ENCODE assay signal across 8 mouse cellular contexts in the genomic region with DNA sequence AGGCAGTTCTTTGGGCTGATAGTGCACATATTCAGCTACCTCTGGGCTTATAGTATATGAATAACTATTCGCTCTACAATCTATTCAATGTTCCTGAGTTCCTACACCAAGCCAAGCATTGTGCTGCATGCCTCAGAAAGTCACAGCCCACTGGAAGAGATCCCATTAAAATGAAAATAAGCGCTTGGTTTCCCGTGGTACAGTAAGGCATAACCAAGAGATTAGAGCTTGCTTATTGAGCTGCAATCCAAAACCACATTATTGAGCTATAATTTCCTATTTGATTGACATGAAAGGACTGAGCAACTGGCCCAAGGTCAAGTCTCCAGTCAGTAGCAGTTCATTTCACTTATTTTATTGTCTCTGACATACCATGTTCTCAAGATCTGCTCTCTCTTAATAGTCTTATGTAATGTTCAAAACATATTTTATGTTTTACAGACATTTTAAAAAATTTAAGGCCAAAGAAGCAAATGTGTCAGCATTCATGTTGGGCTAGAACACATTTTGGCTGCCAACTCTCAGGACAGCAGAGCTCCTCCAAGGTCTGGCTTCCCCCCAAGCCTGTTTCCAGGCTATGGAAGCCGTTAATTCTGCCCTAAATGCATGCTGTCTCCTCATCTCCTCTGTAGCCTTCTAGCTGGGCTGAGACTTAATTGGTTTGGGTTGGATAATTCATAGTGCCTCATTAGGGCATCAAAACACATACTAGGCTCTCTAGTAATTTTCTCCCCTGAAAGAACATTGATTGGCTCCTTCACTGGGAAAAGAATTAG.
DNase-seq lines count a peak whose midpoint lies in the region; ATAC-seq and TF ChIP-seq lines count a peak whose summit lies in the region.
"Had no signal": no experiment of that assay in that cellular context is flagged by ENCODE, and none has a peak within 500 bp of the region (broad histone marks: within the 10 kb centered on the region; RNA-seq: fewer than 3 reads in every experiment).

No protein-coding gene starts in this region.

- no peaks in the 10 kb centered on the region for H3K4me1 ChIP-seq in limb, embryonic 14.5 days (ENCODE audit: control insufficient read depth, insufficient read depth, low read length)
- peaks cover 3% of the 10 kb centered on the region; the same call in 1 of the 2 replicates for H3K4me1 ChIP-seq in limb, embryonic 10.5 days
- peaks cover 34% of the 10 kb centered on the region for H3K4me1 ChIP-seq in forebrain, embryonic 15.5 days
- H3K4me1 ChIP-seq in neural tube, embryonic 15.5 days = peaks cover 5% of the 10 kb centered on the region

- H3K36me3 ChIP-seq in limb, embryonic 14.5 days (ENCODE audit: control insufficient read depth, insufficient read depth, low read length) = no peaks in the 10 kb centered on the region
- no peaks in the 10 kb centered on the region for H3K36me3 ChIP-seq in limb, embryonic 10.5 days
- no peaks in the 10 kb centered on the region for H3K36me3 ChIP-seq in forebrain, embryonic 15.5 days
- H3K36me3 ChIP-seq in neural tube, embryonic 15.5 days = no peaks in the 10 kb centered on the region
- H3K36me3 ChIP-seq: limb, embryonic 13.5 days had no signal

- TF ChIP-seq POLR2A in limb, embryonic 14.5 days (IDR thresholded peaks at IDR 0.05; ENCODE audit: borderline replicate concordance, extremely low read depth, insufficient read depth, insufficient read length) = no peak

- WGBS in limb, embryonic 14.5 days = 44% methylated on average over 4 of the region's 4 CpGs
- 67% methylated on average over 4 of the region's 4 CpGs for WGBS in limb, embryonic 10.5 days
- 15% methylated on average over 4 of the region's 4 CpGs for WGBS in forebrain, embryonic 15.5 days
- WGBS in neural tube, embryonic 15.5 days = 48% methylated on average over 4 of the region's 4 CpGs

- no peak overlapping the region for H3K4me3 ChIP-seq in limb, embryonic 14.5 days (replicated peaks; ENCODE audit: low read length)
- H3K4me3 ChIP-seq in limb, embryonic 10.5 days = no peak overlapping the region
- H3K4me3 ChIP-seq in forebrain, embryonic 15.5 days = no peak overlapping the region
- no peak overlapping the region for H3K4me3 ChIP-seq in neural tube, embryonic 15.5 days (replicated peaks)
- H3K4me3 ChIP-seq: limb, embryonic 13.5 days had no signal

- DNase-seq in limb, embryonic 14.5 days (ENCODE audit: low spot score) = peak; percentile 62
- no peak for DNase-seq in limb, embryonic 10.5 days (ENCODE audit: low spot score)
- DNase-seq in thymus, postnatal 0 days (ENCODE audit: low spot score) = no peak
- no peak for DNase-seq in spleen, postnatal 36 days (ENCODE audit: low spot score in 2 of 2)

- H3K9ac ChIP-seq in limb, embryonic 14.5 days (ENCODE audit: low read depth, low read length, severe bottlenecking) = no peak overlapping the region
- H3K9ac ChIP-seq in forebrain, embryonic 15.5 days (replicated peaks) = no peak overlapping the region
- no peak overlapping the region for H3K9ac ChIP-seq in neural tube, embryonic 15.5 days (replicated peaks)
- H3K9ac ChIP-seq: limb, embryonic 13.5 days had no signal

- no peak for ATAC-seq in limb, embryonic 14.5 days (ENCODE audit: low FRiP score, low read depth)
- peak; percentile 84 for ATAC-seq in cerebellum, adult (ENCODE audit: insufficient number of reproducible peaks, low FRiP score, low TSS enrichment)
- peak; percentile 94 for ATAC-seq in forebrain, embryonic 15.5 days (replicated peaks)
- ATAC-seq in neural tube, embryonic 15.5 days (ENCODE audit: low FRiP score) = peak; percentile 85; the same call in 1 of the 2 replicates

- no peaks in the 10 kb centered on the region for H3K9me3 ChIP-seq in limb, embryonic 14.5 days (ENCODE audit: control insufficient read depth, low read length)
- H3K9me3 ChIP-seq in limb, embryonic 10.5 days (replicated peaks) = no peaks in the 10 kb centered on the region
- no peaks in the 10 kb centered on the region for H3K9me3 ChIP-seq in forebrain, embryonic 15.5 days
- no peaks in the 10 kb centered on the region for H3K9me3 ChIP-seq in neural tube, embryonic 15.5 days (replicated peaks)
- H3K9me3 ChIP-seq: limb, embryonic 13.5 days had no signal

- H3K4me2 ChIP-seq in limb, embryonic 14.5 days (replicated peaks; ENCODE audit: low read depth, low read length, severe bottlenecking) = no peak overlapping the region
- H3K4me2 ChIP-seq in forebrain, embryonic 15.5 days (replicated peaks) = no peak overlapping the region
- no peak overlapping the region for H3K4me2 ChIP-seq in neural tube, embryonic 15.5 days
- H3K4me2 ChIP-seq: limb, embryonic 13.5 days had no signal

- no peak overlapping the region for H3K27ac ChIP-seq in limb, embryonic 14.5 days (replicated peaks; ENCODE audit: low read depth, low read length)
- no peak overlapping the region for H3K27ac ChIP-seq in limb, embryonic 10.5 days
- peak overlapping the region; percentile 71 for H3K27ac ChIP-seq in forebrain, embryonic 15.5 days (replicated peaks)
- peak overlapping the region; percentile 33; the same call in 1 of the 2 replicates for H3K27ac ChIP-seq in neural tube, embryonic 15.5 days (replicated peaks)
- H3K27ac ChIP-seq: limb, embryonic 13.5 days had no signal

- no peaks in the 10 kb centered on the region for H3K27me3 ChIP-seq in limb, embryonic 14.5 days (ENCODE audit: control insufficient read depth, insufficient read depth, low read length)
- H3K27me3 ChIP-seq in limb, embryonic 10.5 days (ENCODE audit: low read depth, poor library complexity, severe bottlenecking) = no peaks in the 10 kb centered on the region
- H3K27me3 ChIP-seq in forebrain, embryonic 15.5 days = no peaks in the 10 kb centered on the region
- no peaks in the 10 kb centered on the region for H3K27me3 ChIP-seq in neural tube, embryonic 15.5 days (replicated peaks)
- H3K27me3 ChIP-seq: limb, embryonic 13.5 days had no signal

Comparison
In these comparisons a context has a peak if more than half of its experiments do, and no peak if none do; other contexts are left out.
1. H3K27ac ChIP-seq: peak in forebrain, embryonic 15.5 days (single experiment) and neural tube, embryonic 15.5 days (single experiment); none in limb, embryonic 14.5 days (single experiment) and limb, embryonic 10.5 days (single experiment).